Mouse (Mus musculus): Measurements from ENCODE around the gene Gm26602. TPM values are rescaled to one million over a fixed set of nuclear protein-coding genes. Genes with fewer than 3 reads are reported as not detected.
A peak's percentile ranks its signal among the peaks of the same experiment; 100 is the strongest.

Gm26602 gene
- polyA plus RNA-seq, 2 experiments = not detected

DNA sequence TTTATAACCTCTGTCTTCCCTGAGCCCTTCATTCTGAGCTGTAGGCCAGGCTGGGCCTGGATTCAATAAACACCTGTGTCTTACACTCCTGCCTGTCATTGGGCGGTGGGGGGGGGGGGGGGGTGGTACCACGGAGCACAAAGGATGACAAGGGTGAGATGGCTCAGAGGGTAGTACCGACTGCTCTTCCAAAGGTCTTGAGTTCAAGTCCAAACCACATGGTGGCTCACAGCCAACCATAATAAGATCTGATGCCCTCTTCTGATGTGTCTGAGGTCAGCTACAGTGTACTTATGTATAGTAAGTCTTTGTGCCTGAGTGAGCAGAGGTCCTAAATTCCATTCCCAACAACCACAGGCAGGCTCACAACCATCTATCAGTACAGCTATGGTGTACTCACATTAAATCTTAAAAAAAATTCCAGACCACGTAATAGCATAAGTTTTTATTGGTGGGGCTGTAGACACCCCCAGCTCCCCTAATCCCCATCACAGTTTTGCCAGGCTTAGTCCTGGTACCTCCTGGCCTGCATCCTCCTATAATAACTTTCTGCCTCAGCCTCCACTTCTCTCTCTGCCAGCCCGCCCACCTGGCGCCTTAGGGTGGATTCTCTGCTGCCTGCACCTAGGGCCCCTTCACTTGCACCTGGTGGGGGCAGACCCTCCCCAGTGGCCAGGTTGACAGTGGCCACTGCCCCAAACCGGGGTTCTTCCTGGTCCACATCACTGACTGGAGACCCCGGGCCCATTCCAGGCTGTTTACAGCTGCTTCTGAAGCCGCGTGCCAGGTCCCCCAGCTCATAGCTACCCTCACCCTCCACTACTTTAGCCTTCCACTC, 46.1 kb upstream of the Gm26602 start:
- peaks cover 88% of the 10 kb centered on the region for H3K36me3 ChIP-seq (ENCODE audit: control insufficient read depth, insufficient read depth, low read length)
- DNase-seq (ENCODE audit: low spot score) (no peak), ATAC-seq (ENCODE audit: low FRiP score, low read depth) (peak; percentile 11; the same call in 1 of the 2 replicates)
- TF ChIP-seq POLR2A (IDR thresholded peaks at IDR 0.05; ENCODE audit: borderline replicate concordance, extremely low read depth, insufficient read depth, insufficient read length) = no peak
- no peaks in the 10 kb centered on the region for H3K9me3 ChIP-seq (ENCODE audit: control insufficient read depth, low read length)
- WGBS = 40% methylated on average over 10 of the region's 10 CpGs
- H3K27me3 ChIP-seq (ENCODE audit: control insufficient read depth, insufficient read depth, low read length) = no peaks in the 10 kb centered on the region
- no peaks in the 10 kb centered on the region for H3K4me1 ChIP-seq (ENCODE audit: control insufficient read depth, insufficient read depth, low read length)
- no peak overlapping the region for H3K27ac ChIP-seq (replicated peaks; ENCODE audit: low read depth, low read length)
- no peak overlapping the region for H3K4me2 ChIP-seq (replicated peaks; ENCODE audit: low read depth, low read length, severe bottlenecking)
- H3K4me3 ChIP-seq (replicated peaks; ENCODE audit: low read length) = no peak overlapping the region
- H3K9ac ChIP-seq (ENCODE audit: low read depth, low read length, severe bottlenecking) = no peak overlapping the region

DNA sequence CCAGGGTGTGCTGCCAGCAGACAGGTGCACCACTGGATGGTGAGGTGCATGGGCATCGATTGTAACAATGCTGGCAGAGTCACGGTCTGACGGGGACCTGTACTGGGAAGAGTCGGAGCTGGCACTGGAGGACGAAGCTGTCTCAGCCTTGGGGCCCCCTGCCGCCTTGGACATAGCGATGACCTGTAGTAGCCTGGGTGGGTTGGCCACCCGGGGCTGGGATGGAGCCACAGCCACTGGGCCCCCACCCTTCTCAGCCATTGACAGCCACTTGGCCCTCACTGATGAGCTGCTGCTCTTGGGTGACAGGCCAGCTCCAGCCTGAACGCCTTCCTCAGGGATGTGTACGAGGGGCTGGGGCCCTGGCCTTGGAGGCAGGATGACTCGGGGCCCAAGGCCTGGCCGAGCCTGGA, 45.5 kb upstream of the Gm26602 start:
- Histone ChIP-seq H3K36me3 (ENCODE audit: control insufficient read depth, insufficient read depth, low read length) (peaks cover 88% of the 10 kb centered on the region), H3K4me1 (ENCODE audit: control insufficient read depth, insufficient read depth, low read length) (no peaks in the 10 kb centered on the region), H3K9me3 (ENCODE audit: control insufficient read depth, low read length) (no peaks in the 10 kb centered on the region), H3K9ac (ENCODE audit: low read depth, low read length, severe bottlenecking) (no peak overlapping the region), H3K4me2 (replicated peaks; ENCODE audit: low read depth, low read length, severe bottlenecking) (no peak overlapping the region), H3K27me3 (ENCODE audit: control insufficient read depth, insufficient read depth, low read length) (no peaks in the 10 kb centered on the region), H3K27ac (replicated peaks; ENCODE audit: low read depth, low read length) (0 out of 2 replicates have a peak overlapping the region, but pooled peaks have one; percentile 33), H3K4me3 (replicated peaks; ENCODE audit: low read length) (no peak overlapping the region)
- 57% methylated on average over 10 of the region's 12 CpGs for WGBS
- ATAC-seq (ENCODE audit: low FRiP score, low read depth) (no peak), DNase-seq (ENCODE audit: low spot score) (no peak)
- no peak for TF ChIP-seq POLR2A (IDR thresholded peaks at IDR 0.05; ENCODE audit: borderline replicate concordance, extremely low read depth, insufficient read depth, insufficient read length)

DNA sequence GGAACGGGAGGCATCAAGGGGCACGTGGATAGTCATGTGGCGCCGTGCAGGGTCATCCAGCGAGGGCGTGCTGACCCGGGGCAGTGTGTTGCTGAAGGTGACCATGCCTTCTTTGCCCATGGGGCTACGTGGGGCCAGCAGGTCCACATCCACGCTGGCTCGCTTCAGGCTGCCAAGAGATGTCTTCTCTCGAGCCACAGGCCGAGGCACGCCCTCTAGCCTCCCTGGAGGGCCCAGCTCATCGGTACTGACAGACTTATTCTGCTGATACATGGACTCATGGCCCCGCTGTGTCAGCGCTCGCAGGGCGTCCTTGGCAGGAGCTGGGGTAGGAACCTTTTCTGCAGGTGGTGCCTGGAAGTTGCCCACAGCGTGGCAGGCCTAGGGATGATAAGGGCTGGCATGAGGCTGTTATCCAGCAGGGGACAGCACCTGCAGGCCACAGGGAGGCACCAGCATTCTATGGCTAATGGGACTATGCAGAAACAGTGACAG, 44.8 kb upstream of the Gm26602 start:
- Histone ChIP-seq H3K9me3 (ENCODE audit: control insufficient read depth, low read length) (no peaks in the 10 kb centered on the region), H3K27me3 (ENCODE audit: control insufficient read depth, insufficient read depth, low read length) (no peaks in the 10 kb centered on the region), H3K27ac (replicated peaks; ENCODE audit: low read depth, low read length) (0 out of 2 replicates have a peak overlapping the region, but pooled peaks have one; percentile 33), H3K9ac (ENCODE audit: low read depth, low read length, severe bottlenecking) (no peak overlapping the region), H3K4me3 (replicated peaks; ENCODE audit: low read length) (no peak overlapping the region), H3K36me3 (ENCODE audit: control insufficient read depth, insufficient read depth, low read length) (peaks cover 85% of the 10 kb centered on the region), H3K4me1 (ENCODE audit: control insufficient read depth, insufficient read depth, low read length) (no peaks in the 10 kb centered on the region), H3K4me2 (replicated peaks; ENCODE audit: low read depth, low read length, severe bottlenecking) (no peak overlapping the region)
- TF ChIP-seq POLR2A (IDR thresholded peaks at IDR 0.05; ENCODE audit: borderline replicate concordance, extremely low read depth, insufficient read depth, insufficient read length) = no peak
- no peak for ATAC-seq (ENCODE audit: low FRiP score, low read depth)
- DNase-seq (ENCODE audit: low spot score) = no peak
- 69% methylated on average over 19 of the region's 19 CpGs for WGBS

DNA sequence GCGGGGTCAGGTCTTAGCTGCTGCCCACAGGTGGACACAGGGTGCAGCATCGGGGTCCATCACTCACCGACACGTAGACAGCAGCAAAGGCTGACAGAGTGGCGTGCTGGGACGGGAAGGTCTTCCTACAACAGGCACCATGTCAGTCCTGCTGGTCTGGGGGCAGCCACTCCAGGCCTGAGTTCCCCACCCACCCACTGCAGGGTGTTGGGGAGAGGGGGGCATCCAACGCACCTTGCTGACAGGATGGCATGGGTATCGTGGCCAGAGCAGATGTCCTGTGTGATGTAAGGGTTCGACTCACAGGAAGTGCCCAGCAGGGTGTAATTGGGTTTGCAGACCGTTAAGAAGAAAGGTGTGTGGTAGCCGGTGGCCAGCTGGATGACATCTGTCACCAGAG, 44.1 kb upstream of the Gm26602 start:
- ATAC-seq (ENCODE audit: low FRiP score, low read depth) (no peak), DNase-seq (ENCODE audit: low spot score) (no peak)
- Histone ChIP-seq H3K27ac (replicated peaks; ENCODE audit: low read depth, low read length) (no peak overlapping the region), H3K36me3 (ENCODE audit: control insufficient read depth, insufficient read depth, low read length) (peaks cover 84% of the 10 kb centered on the region), H3K4me1 (ENCODE audit: control insufficient read depth, insufficient read depth, low read length) (no peaks in the 10 kb centered on the region), H3K9me3 (ENCODE audit: control insufficient read depth, low read length) (no peaks in the 10 kb centered on the region), H3K4me2 (replicated peaks; ENCODE audit: low read depth, low read length, severe bottlenecking) (no peak overlapping the region), H3K9ac (ENCODE audit: low read depth, low read length, severe bottlenecking) (no peak overlapping the region), H3K4me3 (replicated peaks; ENCODE audit: low read length) (no peak overlapping the region), H3K27me3 (ENCODE audit: control insufficient read depth, insufficient read depth, low read length) (no peaks in the 10 kb centered on the region)
- 65% methylated on average over 11 of the region's 11 CpGs for WGBS
- TF ChIP-seq POLR2A (IDR thresholded peaks at IDR 0.05; ENCODE audit: borderline replicate concordance, extremely low read depth, insufficient read depth, insufficient read length) = no peak

DNA sequence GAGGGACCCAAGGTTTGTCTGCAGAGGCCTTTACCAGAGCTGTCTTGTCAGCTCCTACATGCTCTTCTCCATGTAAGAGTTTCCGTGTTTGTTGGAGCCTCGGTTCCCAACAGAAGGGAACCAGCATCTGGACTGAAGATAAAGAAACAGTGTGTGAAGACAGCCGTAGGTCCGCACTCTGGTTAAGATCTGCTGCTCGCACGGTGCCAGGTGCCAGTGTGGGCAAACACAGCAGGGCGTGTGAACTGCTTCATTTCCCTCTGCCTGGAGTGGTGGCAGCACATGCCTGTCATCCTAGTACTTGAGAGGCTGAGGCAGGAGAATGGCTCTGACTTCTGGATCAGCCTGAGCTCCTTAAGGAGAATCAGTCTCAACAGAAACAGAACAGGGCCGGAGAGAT, 38.8 kb upstream of the Gm26602 start:
- H3K4me3 ChIP-seq (replicated peaks; ENCODE audit: low read length) = no peak overlapping the region
- H3K9me3 ChIP-seq (ENCODE audit: control insufficient read depth, low read length) = no peaks in the 10 kb centered on the region
- no peak for TF ChIP-seq POLR2A (IDR thresholded peaks at IDR 0.05; ENCODE audit: borderline replicate concordance, extremely low read depth, insufficient read depth, insufficient read length)
- peaks cover 16% of the 10 kb centered on the region; the same call in 1 of the 2 replicates for H3K4me1 ChIP-seq (ENCODE audit: control insufficient read depth, insufficient read depth, low read length)
- no peak for DNase-seq (ENCODE audit: low spot score)
- H3K9ac ChIP-seq (ENCODE audit: low read depth, low read length, severe bottlenecking) = no peak overlapping the region
- WGBS = 94% methylated on average over 8 of the region's 8 CpGs
- no peak for ATAC-seq (ENCODE audit: low FRiP score, low read depth)
- no peak overlapping the region for H3K4me2 ChIP-seq (replicated peaks; ENCODE audit: low read depth, low read length, severe bottlenecking)
- H3K27me3 ChIP-seq (ENCODE audit: control insufficient read depth, insufficient read depth, low read length) = no peaks in the 10 kb centered on the region
- H3K36me3 ChIP-seq (ENCODE audit: control insufficient read depth, insufficient read depth, low read length) = peaks cover 36% of the 10 kb centered on the region
- H3K27ac ChIP-seq (replicated peaks; ENCODE audit: low read depth, low read length) = no peak overlapping the region

Data from limb, embryonic 14.5 days (tissue).